In the genomic region with DNA sequence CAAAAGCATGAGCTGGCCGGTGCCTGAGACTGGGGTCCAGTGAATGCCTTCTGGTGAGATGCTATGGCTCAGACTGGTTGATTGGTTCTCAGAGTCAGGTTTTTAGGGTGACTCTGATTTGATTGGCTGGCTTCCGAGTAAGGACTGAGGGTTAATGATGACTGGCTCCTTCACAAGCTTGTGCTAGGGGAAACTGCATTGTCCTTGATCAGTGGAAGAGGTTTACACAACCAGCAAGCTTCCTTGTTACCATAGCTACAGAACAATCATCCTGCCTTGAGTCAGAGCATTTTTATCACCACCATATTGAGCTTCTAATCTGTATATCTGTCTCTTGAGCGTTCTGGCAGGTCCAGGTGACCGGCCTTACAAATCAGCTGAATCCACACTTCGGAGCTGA, we compare ENCODE assay signal across 32 mouse cellular contexts. TPM values are rescaled to one million over a fixed set of nuclear protein-coding genes. Genes with fewer than 3 reads are reported as not detected.
DNase-seq lines count a peak whose midpoint lies in the region; ATAC-seq and TF ChIP-seq lines count a peak whose summit lies in the region.
"Had no signal": no experiment of that assay in that cellular context is flagged by ENCODE, and none has a peak within 500 bp of the region (broad histone marks: within the 10 kb centered on the region; RNA-seq: fewer than 3 reads in every experiment).

No protein-coding gene starts in this region.

- no peak for TF ChIP-seq CTCF in hindbrain, postnatal 0 days (IDR thresholded peaks at IDR 0.05; ENCODE audit: low read depth)
- no peak for TF ChIP-seq CTCF in brain, embryonic 14.5 days (IDR thresholded peaks at IDR 0.05; ENCODE audit: borderline replicate concordance, extremely low read depth, insufficient read depth, insufficient read length)
- TF ChIP-seq CTCF in midbrain, postnatal 0 days (IDR thresholded peaks at IDR 0.05): no peak

- peak; percentile 3 for DNase-seq in embryo, embryonic 10.5 days (ENCODE audit: low spot score)
- no peak for DNase-seq in embryo, embryonic 11 days
- peak; percentile 15 for DNase-seq in hindbrain, postnatal 0 days (ENCODE audit: low spot score)
- DNase-seq in brain, embryonic 14.5 days (ENCODE audit: low read depth): peak; percentile 60
- DNase-seq in midbrain, postnatal 0 days (ENCODE audit: low spot score): peak; percentile 28
- DNase-seq in right cerebral cortex, postnatal 4 days: no peak
- DNase-seq: adrenal gland, adult 8-10 months; cerebellum, adult 11 months; cerebellum, adult 9-11 months; gastrocnemius, postnatal 36 days; heart, adult 2 months; kidney, adult 18-20 months; kidney, postnatal 25 days; left cerebral cortex, postnatal 4 days; liver, postnatal 0 days; lung, postnatal 36 days had no signal

- H3K27me3 ChIP-seq in hindbrain, postnatal 0 days (ENCODE audit: insufficient read depth, low read length): no peaks in the 10 kb centered on the region
- H3K27me3 ChIP-seq in hindbrain, embryonic 12.5 days: peaks cover 14% of the 10 kb centered on the region
- H3K27me3 ChIP-seq in midbrain, postnatal 0 days (ENCODE audit: insufficient read depth, low read length): no peaks in the 10 kb centered on the region
- H3K27me3 ChIP-seq: hindbrain, embryonic 15.5 days had no signal

- H3K4me2 ChIP-seq in hindbrain, postnatal 0 days (ENCODE audit: low read depth, low read length): no peak overlapping the region
- no peak overlapping the region for H3K4me2 ChIP-seq in hindbrain, embryonic 12.5 days (replicated peaks)
- no peak overlapping the region for H3K4me2 ChIP-seq in midbrain, postnatal 0 days (ENCODE audit: low read depth, low read length, poor library complexity, severe bottlenecking)
- H3K4me2 ChIP-seq: heart, embryonic 12.5 days; hindbrain, embryonic 15.5 days; kidney, embryonic 15.5 days; liver, embryonic 12.5 days; neural tube, embryonic 13.5 days; stomach, embryonic 15.5 days had no signal

- H3K36me3 ChIP-seq in hindbrain, postnatal 0 days (ENCODE audit: insufficient read depth, low read length): no peaks in the 10 kb centered on the region
- H3K36me3 ChIP-seq in hindbrain, embryonic 12.5 days: no peaks in the 10 kb centered on the region
- H3K36me3 ChIP-seq in midbrain, postnatal 0 days (ENCODE audit: insufficient read depth, low read length): peaks cover 8% of the 10 kb centered on the region; the same call in 1 of the 2 replicates
- H3K36me3 ChIP-seq: G1E; heart, embryonic 12.5 days; hindbrain, embryonic 15.5 days; kidney, embryonic 15.5 days; liver, embryonic 12.5 days; neural tube, embryonic 13.5 days; stomach, embryonic 15.5 days had no signal

- TF ChIP-seq POLR2A in brain, embryonic 14.5 days (IDR thresholded peaks at IDR 0.05; ENCODE audit: borderline replicate concordance, extremely low read depth, insufficient read depth, insufficient read length, poor library complexity, severe bottlenecking): no peak

- 0 out of 2 replicates have a peak, but pooled peaks cover under 1% of the 10 kb centered on the region for H3K4me1 ChIP-seq in hindbrain, postnatal 0 days (ENCODE audit: insufficient read depth, low read length)
- H3K4me1 ChIP-seq in hindbrain, embryonic 12.5 days: peaks cover 3% of the 10 kb centered on the region
- H3K4me1 ChIP-seq in midbrain, postnatal 0 days (ENCODE audit: insufficient read depth, low read length): peaks cover 11% of the 10 kb centered on the region; the same call in 1 of the 2 replicates
- H3K4me1 ChIP-seq: liver, embryonic 12.5 days; stomach, embryonic 15.5 days had no signal

- H3K9ac ChIP-seq in hindbrain, postnatal 0 days (replicated peaks; ENCODE audit: low read length): no peak overlapping the region
- no peak overlapping the region for H3K9ac ChIP-seq in hindbrain, embryonic 12.5 days
- no peak overlapping the region for H3K9ac ChIP-seq in midbrain, postnatal 0 days (replicated peaks; ENCODE audit: low read length, poor library complexity, severe bottlenecking)
- H3K9ac ChIP-seq: heart, embryonic 12.5 days; hindbrain, embryonic 15.5 days; kidney, embryonic 15.5 days; liver, embryonic 12.5 days; liver, postnatal 0 days; neural tube, embryonic 13.5 days; stomach, embryonic 15.5 days had no signal

- peak; percentile 43 for ATAC-seq in hindbrain, postnatal 0 days
- no peak for ATAC-seq in hindbrain, embryonic 12.5 days (ENCODE audit: low FRiP score)
- no peak for ATAC-seq in midbrain, postnatal 0 days (ENCODE audit: low FRiP score)
- ATAC-seq: liver, embryonic 12.5 days; liver, postnatal 0 days had no signal

- no peaks in the 10 kb centered on the region for H3K9me3 ChIP-seq in hindbrain, postnatal 0 days (ENCODE audit: low read length)
- no peaks in the 10 kb centered on the region for H3K9me3 ChIP-seq in hindbrain, embryonic 12.5 days (replicated peaks)
- H3K9me3 ChIP-seq in midbrain, postnatal 0 days (ENCODE audit: low read length): no peaks in the 10 kb centered on the region
- H3K9me3 ChIP-seq: G1E; heart, embryonic 12.5 days; hindbrain, embryonic 15.5 days; kidney, embryonic 15.5 days; liver, embryonic 12.5 days; neural tube, embryonic 13.5 days; stomach, embryonic 15.5 days had no signal

- 58% methylated on average over 5 of the region's 5 CpGs for WGBS in hindbrain, postnatal 0 days
- WGBS in hindbrain, embryonic 12.5 days: 69% methylated on average over 5 of the region's 5 CpGs
- 57% methylated on average over 5 of the region's 5 CpGs for WGBS in midbrain, postnatal 0 days

- H3K4me3 ChIP-seq in hindbrain, postnatal 0 days (ENCODE audit: low read length): no peak overlapping the region
- H3K4me3 ChIP-seq in hindbrain, embryonic 12.5 days: no peak overlapping the region
- H3K4me3 ChIP-seq in midbrain, postnatal 0 days (ENCODE audit: low read depth, low read length): no peak overlapping the region
- H3K4me3 ChIP-seq: erythroblast, embryonic 14.5 days; heart, adult 2 months; heart, embryonic 12.5 days; hindbrain, embryonic 15.5 days; kidney, embryonic 15.5 days; liver, embryonic 12.5 days; neural tube, embryonic 13.5 days; stomach, embryonic 15.5 days had no signal

- no peak overlapping the region for H3K27ac ChIP-seq in hindbrain, postnatal 0 days
- H3K27ac ChIP-seq in hindbrain, embryonic 12.5 days: no peak overlapping the region
- H3K27ac ChIP-seq in midbrain, postnatal 0 days (ENCODE audit: low read depth, low read length): no peak overlapping the region
- H3K27ac ChIP-seq: heart, adult 2 months; hindbrain, embryonic 15.5 days; kidney, embryonic 15.5 days; liver, embryonic 12.5 days; neural tube, embryonic 13.5 days; stomach, embryonic 15.5 days had no signal

RNA-seq across cellular contexts. Expression of a gene that starts 5.0 kb away (rescaled TPM):
- 9.2 and 11.1 TPM in 2 replicates for total RNA-seq in hindbrain, postnatal 0 days (2014; rRNA removed)
- 1.3 TPM in 2 replicates for polyA plus RNA-seq in hindbrain, postnatal 0 days (2015; fragmentation: Nextera tagmentation; extraction: Ambion mirVana)
- polyA plus RNA-seq in hindbrain, embryonic 12.5 days (2016; fragmentation: Nextera tagmentation; extraction: Ambion mirVana): 0.10 and 0.22 TPM in 2 replicates
- 1.7 and 2.7 TPM in 2 replicates for polyA plus RNA-seq in brain, embryonic 14.5 days (2012; rRNA removed)
- total RNA-seq in midbrain, postnatal 0 days (2014; rRNA removed): 10.9 and 12.3 TPM in 2 replicates
- 1.4 and 1.6 TPM in 2 replicates for polyA plus RNA-seq in midbrain, postnatal 0 days (2015; fragmentation: Nextera tagmentation; extraction: Ambion mirVana)
- total RNA-seq: adrenal gland, adult 8-10 months; gastrocnemius, adult 18-20 months; gastrocnemius, postnatal 36 days; heart, adult 2 months; hematopoietic stem cell, adult 5-6 weeks; megakaryocyte, adult 5-6 weeks had no signal
- polyA plus RNA-seq: erythroblast, embryonic 14.5 days; G1E; heart, adult 2 months; heart, embryonic 12.5 days; heart, postnatal 0 days; kidney, embryonic 15.5 days; limb, embryonic 14.5 days; liver, embryonic 12.5 days; liver, postnatal 0 days; lung, embryonic 16.5 days; small intestine, adult 2 months; stomach, embryonic 15.5 days had no signal

RNA-seq across cellular contexts. Expression of a gene that starts 55.5 kb away (rescaled TPM):
- 33.2 and 41.7 TPM in 2 replicates for total RNA-seq in hindbrain, postnatal 0 days (2014; rRNA removed)
- polyA plus RNA-seq in hindbrain, postnatal 0 days (2015; fragmentation: Nextera tagmentation; extraction: Ambion mirVana): 20.6 and 20.9 TPM in 2 replicates
- 39.1 and 42.2 TPM in 2 replicates for polyA plus RNA-seq in hindbrain, embryonic 12.5 days (2016; fragmentation: Nextera tagmentation; extraction: Ambion mirVana)
- 40.2 and 43.4 TPM in 2 replicates for polyA plus RNA-seq in brain, embryonic 14.5 days (2012; rRNA removed)
- total RNA-seq in midbrain, postnatal 0 days (2014; rRNA removed): 43.0 and 48.8 TPM in 2 replicates
- polyA plus RNA-seq in midbrain, postnatal 0 days (2015; fragmentation: Nextera tagmentation; extraction: Ambion mirVana): 21.2 and 23.1 TPM in 2 replicates

Comparison
In these comparisons a context has a peak if more than half of its experiments do, and no peak if none do; other contexts are left out.
1. DNase-seq: peak in embryo, embryonic 10.5 days (single experiment), hindbrain, postnatal 0 days (single experiment), brain, embryonic 14.5 days (single experiment) and midbrain, postnatal 0 days (single experiment); none in embryo, embryonic 11 days (single experiment) and right cerebral cortex, postnatal 4 days (single experiment).